Mouse (Mus musculus) retina, postnatal 7 days (tissue): ENCODE data around the gene Hoxc5.

Experiments used
- DNase-seq: peaks from one replicate; pipeline ENCODE4 v3.0.0-alpha.2; 2012; ENCODE audit warnings: low read depth, low spot score

The Hoxc5 gene

DNA sequence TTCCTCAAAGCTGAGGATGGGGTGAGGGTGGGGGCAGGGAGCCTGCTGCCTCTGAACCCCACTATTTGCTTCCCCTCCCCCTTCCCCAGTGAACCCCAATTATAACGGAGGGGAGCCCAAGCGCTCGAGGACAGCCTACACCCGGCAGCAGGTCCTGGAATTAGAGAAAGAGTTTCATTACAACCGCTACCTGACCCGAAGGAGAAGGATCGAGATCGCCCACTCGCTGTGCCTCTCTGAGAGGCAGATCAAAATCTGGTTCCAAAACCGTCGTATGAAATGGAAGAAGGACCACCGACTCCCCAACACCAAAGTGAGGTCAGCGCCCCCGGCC, 68.3 kb downstream of the Hoxc5 start:
- no peak for DNase-seq

DNA sequence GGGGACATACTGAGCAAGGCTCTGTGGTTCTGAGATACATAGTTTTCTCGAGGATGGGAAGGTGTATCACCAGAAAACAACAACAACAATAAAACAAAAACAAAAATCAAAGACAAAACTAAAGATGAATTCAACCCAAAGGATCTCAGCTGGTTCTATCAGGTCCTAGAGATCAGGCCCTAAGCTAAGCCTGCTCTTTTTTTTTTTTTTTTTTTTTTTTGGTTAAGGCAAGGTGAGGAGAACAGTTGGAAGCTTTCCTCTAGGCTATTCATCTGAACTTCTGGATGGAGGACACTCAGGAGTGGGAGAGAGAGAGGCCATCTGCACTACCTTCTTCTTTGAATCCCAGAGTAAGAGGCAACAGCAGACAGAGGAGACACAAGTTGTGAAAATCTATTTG, 70.3 kb downstream of the Hoxc5 start:
- no peak for DNase-seq

DNA sequence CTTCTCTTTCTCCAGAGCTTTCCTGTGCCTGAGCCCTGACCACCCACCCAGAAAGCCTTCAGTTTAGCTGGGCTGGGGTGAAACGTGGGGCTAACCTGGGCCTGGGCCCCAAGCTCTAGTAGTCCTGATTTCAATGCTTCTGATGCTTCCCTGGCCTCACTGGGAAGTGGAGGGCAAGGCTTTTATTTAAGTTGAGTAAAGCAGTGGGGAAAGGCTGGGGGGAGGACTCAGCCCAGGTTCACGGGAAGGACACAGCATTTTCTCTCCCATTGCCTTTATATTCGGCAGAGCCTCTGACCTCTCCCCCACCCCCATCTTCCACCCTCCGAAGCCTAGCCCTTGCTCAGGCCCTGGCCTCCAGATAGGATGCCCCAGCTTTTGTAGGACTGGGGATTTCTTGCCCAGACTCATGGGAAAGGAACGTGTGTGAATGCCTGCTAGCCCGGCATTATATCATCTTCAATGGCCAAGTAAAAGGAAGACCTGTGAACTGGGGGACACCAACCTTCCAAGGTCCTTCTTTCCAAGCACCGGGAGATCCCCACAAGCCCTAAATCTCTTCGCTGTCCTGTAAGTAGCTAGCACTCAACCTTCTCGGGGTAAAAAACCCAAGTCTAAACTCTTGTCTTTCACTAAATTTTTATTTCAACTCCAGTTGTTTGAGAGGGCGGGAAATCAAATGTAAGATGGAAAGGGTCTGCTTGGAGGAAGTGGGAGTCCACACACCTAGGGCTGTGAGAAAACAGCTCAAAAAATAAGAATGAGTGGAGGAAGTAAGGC, 71.6 kb downstream of the Hoxc5 start:
- no peak for DNase-seq

DNA sequence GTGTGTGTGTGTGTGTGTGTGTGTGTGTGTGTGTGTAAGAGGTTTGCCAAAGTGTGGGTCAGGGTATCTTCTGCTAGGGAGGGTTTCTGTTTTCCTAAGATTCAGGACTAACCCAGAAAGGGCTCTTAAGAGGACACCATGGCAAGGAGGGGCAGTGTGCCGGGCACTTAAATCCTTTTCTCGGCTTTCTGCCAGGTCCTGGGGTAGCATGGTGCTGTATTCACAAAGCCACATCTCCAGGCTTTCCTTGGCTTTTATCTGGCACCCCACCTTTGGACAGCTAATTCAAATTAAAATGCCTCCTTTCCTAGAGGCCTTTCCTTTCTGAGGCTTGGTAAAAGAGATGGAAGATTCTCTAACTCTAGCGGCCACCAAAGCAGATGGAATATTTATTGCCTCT, 72.4 kb downstream of the Hoxc5 start:
- no peak for DNase-seq

DNA sequence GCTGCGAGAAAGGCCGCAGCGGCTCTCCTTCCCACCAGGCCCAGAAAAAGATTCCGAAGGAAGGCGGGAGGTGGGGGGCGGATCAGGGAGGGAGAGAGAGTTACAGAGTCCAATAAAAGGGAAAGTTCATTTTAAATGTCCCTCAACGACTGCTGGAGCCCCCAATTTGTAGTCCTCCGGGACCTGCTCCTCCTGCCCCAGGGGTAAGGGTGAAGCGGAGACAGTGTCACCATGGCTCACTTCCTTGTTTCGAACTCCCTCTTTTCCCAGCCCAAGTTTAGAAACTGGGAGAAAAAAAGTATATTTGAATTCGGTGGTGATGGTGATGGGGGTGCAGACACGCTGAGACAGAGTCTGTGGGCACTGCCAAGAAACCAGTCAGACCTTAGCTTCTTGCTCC, 73.4 kb downstream of the Hoxc5 start:
- DNase-seq = no peak

DNA sequence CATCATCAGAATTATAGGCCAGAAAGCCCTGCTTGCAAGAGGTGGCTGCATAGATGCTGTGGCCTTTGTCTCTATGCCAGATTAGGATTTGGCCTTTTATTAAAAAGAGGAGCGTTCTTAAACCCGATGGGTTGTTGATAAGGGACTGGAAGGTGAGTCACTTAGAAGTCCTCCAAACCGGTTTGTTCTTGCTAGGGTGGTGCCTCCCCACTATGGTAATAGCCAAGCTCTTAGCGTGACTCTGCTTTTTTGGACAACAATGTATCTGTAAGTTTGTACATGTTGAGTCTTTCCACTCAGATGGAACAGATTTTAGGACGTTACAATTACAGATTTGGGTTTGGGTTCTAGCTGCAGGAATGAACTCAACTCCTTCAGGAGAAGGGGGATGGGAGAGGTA, 74.4 kb downstream of the Hoxc5 start:
- no peak for DNase-seq

DNA sequence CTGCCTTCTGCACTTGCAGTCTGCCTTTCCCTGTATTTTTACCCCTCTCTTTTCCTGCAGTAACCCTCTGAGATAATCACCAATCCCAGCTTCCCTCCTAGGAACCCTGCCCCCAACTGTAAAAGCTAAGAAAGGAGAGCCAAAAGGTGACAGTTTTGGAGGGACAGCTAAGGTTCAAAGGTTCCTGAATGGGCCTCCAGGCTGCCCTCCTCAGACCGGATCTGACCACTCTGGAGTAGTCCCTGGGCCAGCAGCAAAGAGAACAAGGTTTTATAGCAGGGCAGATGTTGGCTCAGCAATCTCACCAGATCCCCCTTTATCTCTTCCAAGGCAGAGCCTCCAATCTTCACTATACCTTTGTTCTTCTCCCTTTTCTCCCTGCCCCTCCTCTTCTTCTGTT, 75.0 kb downstream of the Hoxc5 start:
- DNase-seq = no peak

DNA sequence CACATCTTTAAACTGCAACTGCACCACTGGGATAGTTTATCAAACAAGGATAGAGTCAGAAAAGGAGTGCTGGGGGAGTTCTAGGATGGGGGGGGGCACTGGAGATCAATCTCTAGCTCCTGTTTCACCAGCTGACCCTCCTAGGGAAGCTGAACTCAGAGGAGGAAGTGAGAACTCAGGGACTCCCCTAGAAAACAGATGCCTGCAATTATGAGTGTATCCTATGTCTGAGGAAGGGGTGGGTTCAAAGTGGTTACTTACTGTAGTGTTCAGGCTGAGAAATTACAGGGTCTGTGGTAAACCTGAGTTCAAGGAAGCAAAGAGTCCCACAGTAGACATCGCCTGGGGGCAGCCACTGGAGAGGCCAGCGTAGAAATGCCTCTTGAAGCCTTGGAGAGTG, 84.4 kb downstream of the Hoxc5 start:
- no peak for DNase-seq

DNA sequence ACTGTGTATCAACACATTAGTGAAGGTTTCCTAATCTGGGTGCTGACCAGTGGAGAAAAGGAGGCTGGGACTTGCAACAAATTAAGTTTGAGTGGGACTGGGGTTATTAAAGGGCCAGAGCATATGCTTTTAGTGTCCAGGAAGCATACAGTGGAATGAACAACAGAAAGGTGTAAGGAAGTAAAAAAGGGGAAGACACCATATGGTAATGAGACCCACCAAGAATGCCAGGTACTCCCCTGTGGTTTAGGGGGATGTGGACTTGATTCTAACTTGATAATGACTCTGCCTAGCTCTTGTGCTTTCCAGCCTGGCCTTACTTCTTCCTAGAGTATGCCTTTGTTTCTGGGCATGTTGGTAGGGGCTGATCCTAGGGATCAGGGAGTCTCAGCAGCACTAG, 86.0 kb downstream of the Hoxc5 start:
- no peak for DNase-seq

DNA sequence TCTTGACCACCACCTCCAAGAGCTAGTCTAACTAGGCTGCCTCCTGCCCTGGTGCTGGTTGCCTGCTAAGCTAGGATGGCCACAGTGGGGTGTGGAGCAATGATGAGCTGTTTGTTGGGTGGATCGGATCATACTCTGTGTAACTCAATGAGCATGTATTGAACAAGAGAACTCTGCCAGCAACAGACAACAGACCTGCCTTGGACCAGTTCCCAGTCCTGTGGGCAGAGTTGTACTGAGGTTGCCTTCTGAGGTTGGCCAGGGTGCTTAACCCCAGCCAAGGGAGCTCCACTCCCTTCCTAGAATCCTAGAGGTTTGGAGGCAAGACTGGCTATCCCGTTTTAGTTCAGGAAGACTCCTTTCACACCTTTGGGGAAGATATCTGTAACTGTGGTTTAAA, 89.2 kb downstream of the Hoxc5 start:
- DNase-seq = no peak

DNA sequence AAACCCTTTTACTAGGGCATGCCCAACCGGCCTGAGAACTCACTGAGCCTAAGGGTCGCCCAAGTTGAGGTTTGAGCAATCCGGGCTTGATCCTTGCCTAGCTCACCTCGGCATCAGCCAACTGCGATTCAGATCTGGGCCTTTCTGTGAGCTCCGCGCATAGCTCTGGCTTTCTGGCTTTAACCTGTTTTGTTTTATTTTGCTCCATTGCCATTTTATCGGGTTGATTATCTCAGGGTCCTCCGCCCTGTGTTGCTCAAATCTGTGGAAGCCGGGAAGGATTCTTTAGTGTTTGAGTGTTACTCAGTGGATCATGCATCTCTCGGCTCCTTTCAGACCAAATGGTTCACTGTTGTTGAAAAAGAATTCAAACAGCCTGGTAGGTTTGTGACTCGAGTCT, 91.5 kb downstream of the Hoxc5 start:
- DNase-seq = no peak

DNA sequence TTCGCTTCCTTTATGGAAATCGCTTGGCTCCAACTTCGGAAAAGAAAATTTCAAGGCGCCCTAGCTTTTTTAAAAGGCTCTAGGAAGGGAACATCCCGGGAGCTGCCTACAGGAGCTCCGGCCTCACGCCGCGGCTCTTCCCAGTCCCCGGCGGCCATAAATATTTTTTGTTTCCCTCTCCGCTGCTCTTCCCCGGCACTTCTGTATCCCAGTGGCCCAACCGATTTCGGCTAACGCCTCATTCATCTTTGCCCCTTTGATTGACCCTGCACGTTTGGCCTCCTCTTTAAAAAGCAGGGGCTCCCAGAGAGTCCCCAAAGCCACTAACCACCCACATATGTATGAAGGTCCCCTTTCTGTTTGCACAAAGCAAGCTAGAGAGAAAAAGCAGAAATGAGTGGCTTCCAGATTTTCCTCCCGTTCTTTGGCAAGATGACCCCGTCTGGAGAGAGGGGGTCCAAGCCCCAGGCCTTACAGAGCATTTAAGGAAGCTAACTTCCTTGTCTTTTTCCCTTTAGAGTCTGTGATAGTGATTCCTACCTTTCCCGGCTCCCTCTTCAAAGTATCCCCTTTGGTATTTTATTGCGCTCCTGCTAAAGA, 92.2 kb downstream of the Hoxc5 start:
- DNase-seq = no peak

DNA sequence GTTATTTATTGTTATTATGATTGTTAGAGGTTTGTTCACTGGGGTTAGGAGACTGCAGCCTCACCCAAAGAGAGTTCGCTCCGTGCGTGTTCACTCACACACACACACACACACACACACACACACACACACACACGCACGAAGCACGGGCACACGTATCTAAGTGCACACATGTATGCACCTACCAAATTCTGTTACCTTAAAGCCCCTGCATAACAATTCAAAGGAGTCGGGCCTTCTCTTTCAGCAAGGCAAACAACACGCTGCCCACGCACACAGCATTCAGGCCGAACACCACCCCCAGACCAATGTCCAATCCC, 92.7 kb downstream of the Hoxc5 start:
- DNase-seq = no peak

DNA sequence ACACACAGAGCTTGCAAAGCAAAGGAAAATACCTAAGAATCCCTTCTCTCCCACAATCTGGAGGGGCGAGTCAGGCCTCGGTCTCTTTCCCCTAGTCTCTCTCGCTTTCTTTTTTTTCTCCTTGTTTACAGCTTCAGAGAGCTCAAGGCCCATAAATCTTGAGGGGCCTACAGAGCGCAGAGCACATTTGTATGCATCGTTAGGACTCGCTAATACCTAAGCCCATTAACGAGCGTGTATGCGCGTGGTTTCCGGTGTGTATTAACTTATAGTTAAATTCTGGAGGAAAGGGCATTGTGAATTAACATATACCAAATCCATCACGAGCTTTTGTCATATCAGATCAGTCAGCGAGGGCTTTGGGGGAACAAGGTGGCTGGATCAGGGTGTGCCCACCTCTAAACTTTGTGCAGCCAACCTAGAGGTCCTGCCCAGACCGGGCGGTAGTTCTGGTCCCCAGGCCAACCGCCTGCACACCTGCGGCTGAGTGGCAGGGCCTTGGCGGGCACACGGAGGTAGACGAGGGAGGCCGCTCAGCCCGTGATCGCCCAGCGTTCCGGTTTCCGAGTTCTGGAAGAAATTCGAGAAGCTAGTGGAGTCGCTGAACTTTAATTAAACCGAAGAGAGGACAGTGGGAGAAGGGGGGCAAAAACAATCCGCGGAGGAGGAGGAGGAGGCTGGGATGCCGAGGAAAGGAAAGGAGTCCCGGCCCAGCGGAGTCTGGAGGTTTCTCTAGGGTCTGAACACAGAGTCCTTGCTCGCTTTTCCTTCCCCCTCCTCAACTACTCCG, 93.3 kb downstream of the Hoxc5 start:
- no peak for DNase-seq

DNA sequence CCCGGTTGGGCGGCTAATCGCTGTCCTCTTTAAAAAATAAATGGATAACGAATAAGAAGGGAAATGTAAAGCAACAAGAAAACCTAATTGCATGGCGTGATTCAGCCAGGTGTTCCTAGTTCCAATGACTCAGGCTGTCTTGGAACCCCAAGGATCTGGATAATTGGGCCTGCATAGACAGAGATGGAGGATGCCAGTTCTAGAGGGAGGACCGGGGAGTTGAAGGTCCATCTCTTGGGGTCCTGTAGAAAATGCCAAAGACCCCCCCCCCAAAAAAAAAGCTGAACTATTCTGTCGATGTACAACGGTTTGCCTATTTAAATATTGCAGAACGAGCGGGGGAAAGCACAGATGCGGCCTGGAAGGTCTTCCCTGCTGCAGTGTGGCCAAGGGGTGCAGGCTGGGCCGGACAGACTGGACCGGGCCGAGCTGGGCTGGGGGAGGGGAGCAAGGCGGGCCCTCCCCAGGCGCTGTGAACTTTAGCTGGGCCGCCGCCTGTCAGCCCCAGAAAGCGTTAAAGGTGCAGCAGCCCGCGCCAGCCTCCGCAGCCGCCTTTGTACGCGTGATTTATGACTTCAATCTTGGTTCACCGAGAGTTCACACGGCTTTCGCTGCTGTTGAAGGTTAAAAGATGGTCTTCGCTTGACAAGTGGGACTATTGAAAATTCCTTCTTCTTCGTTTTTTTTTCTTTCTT, 94.0 kb downstream of the Hoxc5 start:
- no peak for DNase-seq

DNA sequence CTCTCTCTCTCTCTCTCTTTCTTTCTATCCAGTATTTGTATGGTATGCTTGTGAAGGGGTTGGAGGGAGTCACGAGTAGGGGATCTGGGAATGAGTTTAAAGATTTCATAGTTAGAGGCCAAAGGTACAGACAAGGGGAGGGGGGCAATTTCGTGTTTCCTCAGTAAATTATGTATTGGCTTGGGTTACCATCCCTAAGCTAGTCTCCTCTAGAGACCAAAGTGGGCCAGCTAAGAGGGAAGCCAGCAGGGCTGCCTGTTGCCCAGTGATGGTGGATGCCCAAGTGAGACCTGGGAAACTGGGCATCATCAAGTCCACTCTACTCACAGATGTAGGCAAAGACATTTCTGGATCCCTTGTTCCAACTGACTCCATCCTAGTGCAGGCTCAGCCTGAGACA, 94.7 kb downstream of the Hoxc5 start:
- no peak for DNase-seq

DNA sequence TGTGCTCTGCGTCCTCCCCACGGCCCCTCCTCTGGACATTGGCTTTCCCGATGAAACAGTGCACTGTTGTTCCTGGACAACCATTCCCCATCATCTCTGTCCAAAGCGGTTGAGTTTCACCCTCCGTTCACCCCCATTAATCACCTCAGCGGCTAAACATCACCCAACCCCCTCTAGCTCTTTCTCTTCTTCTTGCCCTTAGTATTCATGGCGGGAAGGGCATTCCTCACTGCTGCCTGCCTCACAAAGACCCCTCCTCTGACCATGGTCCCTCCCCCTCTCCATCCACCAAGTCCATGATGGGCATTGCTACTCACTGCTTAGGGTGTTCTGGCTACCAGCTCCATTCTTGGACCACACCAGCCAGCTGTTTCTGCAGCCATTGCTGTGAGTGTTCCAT, 98.4 kb downstream of the Hoxc5 start:
- DNase-seq = no peak
